Mouse (Mus musculus) left cerebral cortex, adult 18-20 months (tissue): Measurements from ENCODE around the gene Hist1h2bb. TPM values are rescaled to one million over a fixed set of nuclear protein-coding genes. Genes with fewer than 3 reads are reported as not detected.
A peak's percentile ranks its signal among the peaks of the same experiment; 100 is the strongest.
"Not testable (repeated sequence)": the region's sequence is repeated elsewhere in the genome, so short reads cannot be mapped to it uniquely, and the experiment has no call there.

Experiments used
- DNase-seq, 2 experiments: peaks; one replicate each; pipeline ENCODE4 v3.0.0; 2021 to 2022; ENCODE audit warnings: low spot score in 2 of 2, mixed read lengths in 1 of 2
- long read RNA-seq, 2 experiments: library from polyadenylated mRNA; stranded (forward); transcript quantifications; one replicate each; pipeline ENCODE4 v2.0.0; 2021
- total RNA-seq, 2 experiments: library from RNA; stranded (reverse); gene quantifications; 2 replicates each; pipeline ENCODE4 v1.2.3; 2021

The Hist1h2bb gene
- 10 to 100 TPM; 17.8 to 19.6 TPM for total RNA-seq
- long read RNA-seq, experiment 1, result 0 reads
- long read RNA-seq, experiment 2, result 0 reads

- peak; percentile 42 to 74 for DNase-seq
These were observed at the start of gene Hist1h2bb for GRCm38 (mm10) chr13:23746201-23747080. TSS of gene Hist1h2bb (plus strand) at chr13:23746734.

- DNase-seq, result peak; percentile 55 to 57
These were observed 48.8 kb upstream of the Hist1h2bb start for GRCm38 (mm10) chr13:23697491-23698299.

DNA sequence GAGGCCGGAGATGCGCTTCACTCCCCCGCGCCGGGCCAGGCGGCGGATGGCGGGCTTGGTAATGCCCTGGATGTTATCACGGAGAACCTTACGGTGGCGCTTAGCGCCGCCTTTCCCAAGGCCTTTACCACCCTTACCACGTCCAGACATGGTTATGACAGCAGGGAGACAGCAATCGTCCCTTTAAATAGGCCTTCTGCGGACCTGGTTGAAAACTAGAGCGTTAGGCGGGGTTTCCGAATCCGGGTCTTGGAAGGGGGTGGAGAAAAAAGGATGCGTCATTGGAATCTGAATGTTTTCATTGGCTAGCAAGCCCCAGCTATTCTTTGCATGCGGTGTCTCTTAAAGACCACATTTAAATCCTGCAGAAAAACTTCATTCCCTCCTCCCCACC lies 48.2 kb upstream of the Hist1h2bb start, which contains the start of gene Hist1h4c:
Gene Hist1h4c, minus strand, starts transcription at position 155 of the 394 bp plus-strand sequence.
- DNase-seq, result peak; percentile 98

DNA sequence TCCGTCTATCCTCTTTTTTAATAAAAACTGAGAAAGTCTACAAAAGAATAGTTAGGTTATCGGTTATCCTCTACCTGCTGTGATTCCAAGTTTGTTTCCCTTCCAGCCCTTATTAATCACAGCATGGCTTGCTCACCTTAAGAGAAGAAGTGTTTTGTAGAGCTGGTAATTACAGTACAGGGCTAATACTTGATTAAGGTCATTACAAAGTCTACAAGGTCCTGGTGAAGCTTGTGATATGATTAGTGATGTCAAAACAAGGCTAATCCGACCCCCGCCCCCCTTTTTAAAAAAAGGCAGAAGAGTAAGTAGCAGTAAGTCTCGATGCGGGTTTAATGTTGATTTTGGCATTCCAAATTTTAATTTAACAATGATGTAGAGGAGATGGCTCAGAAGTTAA lies 47.5 kb upstream of the Hist1h2bb start:
- DNase-seq, result no peak

GRCm38 (mm10) chr13:23699767-23700166 lies 46.8 kb upstream of the Hist1h2bb start:
- no peak for DNase-seq

DNA sequence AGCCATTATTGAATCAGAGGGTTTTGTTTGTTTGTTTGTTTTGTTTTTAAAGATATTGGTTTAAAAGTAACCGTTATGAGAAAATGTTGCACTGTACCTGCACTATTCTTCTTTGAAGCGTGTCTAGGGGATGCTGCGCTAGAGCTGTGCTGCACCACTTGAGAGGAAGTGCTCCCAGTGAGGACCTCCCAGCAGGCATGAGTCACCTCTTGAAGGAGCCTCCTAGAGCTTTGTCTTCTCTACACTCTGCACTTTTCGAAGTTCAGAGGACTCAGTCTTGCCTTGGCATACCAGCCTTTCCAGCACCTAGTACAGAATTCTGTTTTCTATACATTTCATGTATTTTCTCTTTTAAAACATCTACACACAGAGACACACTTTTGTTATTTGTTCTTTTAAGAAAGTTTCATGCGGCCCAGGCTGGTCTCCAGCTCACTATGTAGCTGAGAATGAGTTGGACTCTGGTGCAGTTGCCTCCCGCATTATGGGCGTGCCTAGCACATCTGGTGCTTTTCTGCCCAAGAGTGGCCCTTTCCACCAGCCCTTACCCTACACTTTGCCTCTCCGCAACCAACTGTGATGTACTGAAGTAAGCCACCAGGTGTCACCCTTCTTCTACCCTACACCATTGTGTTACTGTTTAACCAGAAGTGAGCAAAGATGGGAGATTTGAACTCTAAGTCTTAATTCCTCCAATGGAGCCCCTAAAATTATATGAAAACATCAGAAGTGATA lies 45.6 kb upstream of the Hist1h2bb start:
- peak; percentile 69 to 72 for DNase-seq

DNA sequence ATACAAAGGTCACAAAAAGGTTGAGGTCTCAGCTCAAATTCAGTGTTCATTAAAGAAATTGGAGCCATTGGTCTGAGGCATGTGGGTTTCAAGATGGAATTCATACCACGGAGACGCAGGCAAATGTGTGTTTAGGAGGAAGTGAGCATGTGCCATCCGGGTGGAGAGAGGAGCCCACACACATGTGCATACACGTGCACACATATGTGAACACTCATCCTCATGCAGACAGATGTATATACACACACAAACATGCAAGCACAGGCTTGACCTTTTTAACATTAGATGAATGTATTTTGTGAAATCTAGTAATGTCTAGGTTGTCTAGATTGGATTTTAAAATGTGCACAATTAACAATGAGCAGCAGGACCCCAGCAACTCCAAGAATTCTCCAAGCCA lies 44.3 kb upstream of the Hist1h2bb start:
- DNase-seq, result no peak

DNA sequence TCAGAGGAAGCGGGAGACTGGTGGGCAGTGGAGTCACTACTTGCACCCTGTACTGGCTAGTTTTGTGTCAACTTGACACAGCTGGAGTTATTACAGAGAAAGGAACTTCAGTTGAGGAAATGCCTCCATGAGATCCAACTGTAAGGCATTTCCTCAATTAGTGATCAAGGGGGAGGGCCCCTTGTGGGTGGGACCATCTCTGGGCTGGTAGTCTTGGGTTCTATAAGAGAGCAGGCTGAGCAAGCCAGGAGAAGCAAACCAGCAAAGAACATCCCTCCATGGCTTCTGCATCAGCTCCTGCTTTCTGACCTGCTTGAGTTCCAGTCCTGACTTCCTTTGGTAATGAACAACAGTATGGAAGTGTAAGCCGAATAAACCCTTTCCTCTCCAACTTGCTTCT lies 43.7 kb upstream of the Hist1h2bb start:
- DNase-seq, result not testable (repeated sequence)

DNA sequence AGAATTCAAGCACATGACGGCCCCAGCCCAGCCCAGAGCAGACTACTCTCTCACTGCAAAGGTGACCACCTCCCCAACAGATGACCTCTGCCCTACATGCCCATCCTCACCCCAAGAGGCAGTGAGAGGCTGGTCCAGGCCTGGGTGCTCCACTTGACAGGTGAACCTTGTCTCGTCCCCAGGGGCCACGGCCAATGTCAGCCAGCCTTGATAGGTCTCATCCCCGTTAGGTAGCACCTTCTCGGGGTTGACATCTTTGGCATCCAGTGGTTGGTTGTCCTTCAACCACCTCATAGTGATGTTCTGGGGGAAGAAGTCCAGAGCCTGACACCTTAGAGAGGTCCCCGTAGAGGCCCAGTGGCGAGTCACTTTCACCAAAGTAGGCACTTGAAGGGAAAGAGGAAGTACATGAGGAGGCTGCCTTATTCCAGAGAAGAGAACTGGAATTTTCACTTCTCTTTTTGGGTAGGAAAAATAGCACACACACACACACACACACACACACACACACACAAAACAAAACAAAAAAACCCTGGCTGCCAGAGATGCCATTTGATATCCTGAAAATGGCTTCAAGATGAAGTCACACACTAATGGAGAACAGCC lies 40.7 kb upstream of the Hist1h2bb start:
- DNase-seq, result no peak

- DNase-seq, result no peak
These were observed 39.8 kb upstream of the Hist1h2bb start for GRCm38 (mm10) chr13:23706771-23707170.

GRCm38 (mm10) chr13:23708041-23708440 lies 38.5 kb upstream of the Hist1h2bb start:
- no peak for DNase-seq

- DNase-seq, result no peak
These were observed 37.9 kb upstream of the Hist1h2bb start for GRCm38 (mm10) chr13:23708654-23709053.

- DNase-seq, result no peak
These were observed 36.7 kb upstream of the Hist1h2bb start for GRCm38 (mm10) chr13:23709714-23710373.

GRCm38 (mm10) chr13:23710374-23711089 lies 36.0 kb upstream of the Hist1h2bb start, which contains the start of gene Hfe:
TSS of gene Hfe (minus strand) at chr13:23710854.
- DNase-seq, result peak; percentile 16 to 42

DNA sequence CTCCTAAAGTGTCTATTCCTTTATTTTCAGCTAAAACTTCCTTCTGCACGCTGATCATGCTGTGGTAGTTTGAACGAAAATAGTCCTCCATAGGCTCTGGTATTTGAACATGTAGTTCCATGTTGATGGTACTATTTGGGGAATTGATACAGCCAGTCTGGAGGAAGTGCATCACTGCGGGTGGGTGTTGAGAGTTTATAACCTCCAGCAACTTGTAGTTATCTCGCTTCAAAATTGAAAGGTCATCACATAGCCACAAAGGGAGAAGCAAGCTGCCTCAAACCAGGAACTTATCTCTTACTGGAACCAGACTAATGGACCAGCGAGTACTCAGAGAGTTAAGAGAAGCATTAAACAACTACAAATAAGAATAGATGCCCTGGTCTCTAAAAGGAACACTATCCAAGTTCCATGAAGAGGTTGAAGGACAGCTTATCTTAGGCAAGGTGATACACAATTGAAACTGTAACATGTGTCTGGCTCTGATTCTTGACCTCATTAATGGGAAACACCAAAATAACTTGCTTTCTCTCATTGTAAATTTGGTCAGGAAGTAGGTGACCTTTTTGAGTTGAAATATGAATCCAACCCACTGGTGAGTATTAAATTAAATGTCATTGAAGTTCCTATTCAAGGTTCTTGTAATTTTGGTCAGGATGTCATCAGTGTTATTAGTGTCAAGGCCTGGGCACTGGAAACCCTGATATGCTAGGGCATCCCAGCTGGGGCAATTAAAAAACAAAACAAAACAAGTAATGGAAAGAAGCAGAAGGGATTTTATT lies 30.1 kb upstream of the Hist1h2bb start:
- DNase-seq, result no peak

DNA sequence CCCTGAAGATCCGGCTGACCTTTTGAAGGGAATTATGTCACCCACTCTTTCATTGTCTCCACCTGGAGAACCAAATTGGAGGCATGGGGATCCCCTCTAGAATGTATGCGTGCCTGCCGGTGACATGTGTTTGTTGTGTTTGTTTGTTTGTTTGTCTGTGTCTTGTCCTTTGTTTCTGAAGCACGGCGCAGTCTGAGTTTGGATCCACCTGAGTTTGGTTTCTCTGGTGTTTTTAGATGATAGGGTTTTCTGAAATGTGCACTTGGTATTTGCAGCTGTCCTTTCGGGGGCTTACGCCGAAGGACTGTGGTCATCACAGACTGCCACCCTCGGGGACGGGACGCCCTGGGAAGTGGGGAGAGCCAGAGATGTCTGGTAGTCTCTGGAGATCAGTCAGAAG lies 29.4 kb upstream of the Hist1h2bb start:
- DNase-seq, result no peak

- not testable (repeated sequence) for DNase-seq
These were observed 28.8 kb upstream of the Hist1h2bb start for GRCm38 (mm10) chr13:23717593-23718245.

- no peak for DNase-seq
These were observed 22.3 kb upstream of the Hist1h2bb start for GRCm38 (mm10) chr13:23724239-23724638.
